Mouse (Mus musculus): ENCODE data around the gene Scyl1. TPM values are rescaled to one million over a fixed set of nuclear protein-coding genes. Genes with fewer than 3 reads are reported as not detected.

Gene Scyl1
- polyA plus RNA-seq, 1 experiment from 2014 or later = 63.6 TPM

GRCm38 (mm10) chr19:5721233-5721632, 50.0 kb downstream of the Scyl1 start:
- no peak for ATAC-seq (ENCODE audit: insufficient read depth, low FRiP score, low read depth)

DNA sequence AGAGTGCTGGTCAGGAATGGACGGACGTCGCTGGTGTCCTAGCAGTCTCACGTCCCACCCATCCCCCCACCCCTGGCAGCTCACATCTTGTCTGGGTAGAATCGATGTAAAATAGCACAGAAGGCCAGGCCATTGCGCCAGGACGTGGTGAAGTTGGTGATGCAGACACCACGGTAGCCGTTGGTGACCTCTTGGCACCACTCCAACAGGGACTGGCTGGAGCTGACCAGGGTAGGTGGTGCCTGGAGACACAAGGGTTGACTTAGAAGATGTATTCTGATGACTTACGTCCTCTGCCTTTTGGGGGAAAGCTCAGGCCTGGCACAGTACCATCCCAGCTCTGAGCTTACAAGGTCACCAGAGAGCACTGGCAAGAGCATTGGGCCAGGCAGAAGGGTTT, 54.3 kb downstream of the Scyl1 start:
- ATAC-seq (ENCODE audit: insufficient read depth, low FRiP score, low read depth) = no peak
- Histone ChIP-seq H3K9ac (no peak overlapping the region), H3K4me2 (no peak overlapping the region), H3K4me1 (peaks cover 18% of the 10 kb centered on the region), H3K36me3 (peaks cover 33% of the 10 kb centered on the region), H3K27me3 (replicated peaks) (no peaks in the 10 kb centered on the region), H3K27ac (no peak overlapping the region), H3K9me3 (no peaks in the 10 kb centered on the region), H3K4me3 (replicated peaks) (no peak overlapping the region)
- 49% methylated on average over 10 of the region's 10 CpGs for WGBS

More at GRCm38 (mm10) chr19:5721233-5721632, 50.0 kb downstream of the Scyl1 start:
- Histone ChIP-seq H3K27ac (no peak overlapping the region), H3K9me3 (no peaks in the 10 kb centered on the region), H3K27me3 (replicated peaks) (no peaks in the 10 kb centered on the region), H3K9ac (no peak overlapping the region), H3K36me3 (peaks cover 36% of the 10 kb centered on the region), H3K4me3 (replicated peaks) (no peak overlapping the region), H3K4me1 (peaks cover 26% of the 10 kb centered on the region), H3K4me2 (no peak overlapping the region)
- WGBS = 93% methylated on average over 6 of the region's 6 CpGs

DNA sequence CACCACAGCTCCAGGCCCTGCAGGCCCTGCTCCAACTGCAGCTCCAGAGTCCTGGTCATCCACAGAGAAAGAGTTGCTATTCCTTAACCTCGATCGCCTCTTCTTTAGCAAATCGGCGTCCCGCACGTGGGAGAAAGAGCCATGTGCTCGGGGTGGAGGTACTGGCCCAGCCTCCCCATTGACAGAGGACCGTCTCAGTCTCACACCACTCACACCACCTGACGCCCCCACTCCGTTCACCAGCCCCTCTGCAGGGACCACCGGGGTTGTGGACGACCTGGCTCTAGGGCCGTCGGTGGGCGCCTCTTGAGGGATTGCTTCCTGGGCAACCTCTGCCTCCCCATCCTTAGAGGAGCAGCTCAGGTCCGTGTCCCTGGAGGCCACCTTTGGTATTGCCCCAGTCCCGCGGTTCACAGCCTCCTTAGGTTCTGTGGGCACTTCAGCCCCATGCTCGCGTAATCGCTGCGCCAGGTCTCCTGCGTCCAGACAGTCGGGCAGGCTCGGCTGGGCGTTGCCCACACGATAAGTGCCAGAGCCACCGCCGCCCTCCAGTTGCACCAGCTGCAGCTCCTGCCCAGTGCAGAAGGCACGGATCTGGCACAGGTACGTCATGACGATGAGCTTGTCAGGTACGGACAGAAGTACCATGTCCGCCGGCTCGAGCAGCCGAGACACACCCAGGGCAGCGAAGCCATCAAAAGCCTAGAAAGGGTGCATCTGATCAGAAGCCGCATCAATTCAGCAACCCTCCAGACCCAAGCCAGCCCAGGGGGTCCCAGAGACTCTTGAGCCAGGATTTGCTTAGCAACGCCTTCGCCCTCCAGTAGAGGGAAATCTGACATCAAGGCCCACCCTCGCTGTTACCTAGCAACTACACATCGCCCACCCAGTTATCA, 55.2 kb downstream of the Scyl1 start:
- Histone ChIP-seq H3K4me1 (peaks cover 18% of the 10 kb centered on the region), H3K4me3 (replicated peaks) (no peak overlapping the region), H3K9ac (no peak overlapping the region), H3K9me3 (no peaks in the 10 kb centered on the region), H3K27ac (no peak overlapping the region), H3K4me2 (peak overlapping the region; percentile 47), H3K27me3 (replicated peaks) (no peaks in the 10 kb centered on the region), H3K36me3 (peaks cover 26% of the 10 kb centered on the region)
- peak; percentile 42; the same call in 1 of the 2 replicates for ATAC-seq (ENCODE audit: insufficient read depth, low FRiP score, low read depth)
- 37% methylated on average over 43 of the region's 43 CpGs for WGBS

- peak; percentile 82 for ATAC-seq (ENCODE audit: insufficient read depth, low FRiP score, low read depth)
- Histone ChIP-seq H3K4me2 (no peak overlapping the region; the same call in 1 of the 2 replicates), H3K27ac (peak overlapping the region; percentile 48), H3K4me3 (replicated peaks) (no peak overlapping the region), H3K27me3 (replicated peaks) (no peaks in the 10 kb centered on the region), H3K4me1 (peaks cover 18% of the 10 kb centered on the region), H3K9me3 (no peaks in the 10 kb centered on the region), H3K36me3 (peaks cover 28% of the 10 kb centered on the region), H3K9ac (no peak overlapping the region)
- WGBS = 9% methylated on average over 2 of the region's 2 CpGs
These were observed 57.5 kb downstream of the Scyl1 start for GRCm38 (mm10) chr19:5713730-5714129.

- 64% methylated on average over 5 of the region's 5 CpGs for WGBS
- Histone ChIP-seq H3K36me3 (peaks cover 32% of the 10 kb centered on the region), H3K9me3 (no peaks in the 10 kb centered on the region), H3K27me3 (replicated peaks) (no peaks in the 10 kb centered on the region), H3K27ac (peak overlapping the region; percentile 48), H3K4me2 (no peak overlapping the region), H3K9ac (no peak overlapping the region), H3K4me3 (replicated peaks) (no peak overlapping the region), H3K4me1 (peaks cover 18% of the 10 kb centered on the region)
- no peak for ATAC-seq (ENCODE audit: insufficient read depth, low FRiP score, low read depth)
These were observed 58.0 kb downstream of the Scyl1 start for GRCm38 (mm10) chr19:5713255-5713654.

DNA sequence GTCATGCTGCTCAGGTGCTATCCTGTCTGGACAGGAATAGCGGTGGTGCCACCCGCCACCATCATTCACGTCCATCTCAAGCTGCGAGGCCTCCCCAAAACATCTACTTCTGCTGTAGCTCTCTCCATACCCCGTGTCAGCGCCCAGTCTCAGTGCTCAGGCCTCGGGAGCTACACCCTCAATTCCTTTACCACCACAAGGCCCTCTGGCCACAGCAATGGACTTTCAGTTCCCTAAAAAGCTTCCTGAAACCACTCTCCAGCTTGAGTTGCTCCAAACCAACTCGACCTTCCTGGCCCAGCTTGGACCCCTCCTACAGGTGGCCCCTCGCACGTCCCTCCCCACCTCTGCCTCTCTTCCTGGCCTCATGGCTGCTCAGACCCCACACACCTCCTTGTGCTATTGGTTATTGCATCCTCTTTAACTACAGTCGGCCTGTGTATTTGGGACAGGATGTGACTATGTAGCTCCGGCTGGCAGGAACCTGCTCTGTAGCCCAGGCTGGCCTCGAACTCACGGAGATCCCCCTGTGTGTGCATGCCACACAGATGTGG, 59.2 kb downstream of the Scyl1 start:
- 88% methylated on average over 14 of the region's 14 CpGs for WGBS
- no peak for ATAC-seq (ENCODE audit: insufficient read depth, low FRiP score, low read depth)
- Histone ChIP-seq H3K4me1 (peaks cover 18% of the 10 kb centered on the region), H3K36me3 (peaks cover 37% of the 10 kb centered on the region), H3K27me3 (replicated peaks) (no peaks in the 10 kb centered on the region), H3K9me3 (no peaks in the 10 kb centered on the region), H3K4me3 (replicated peaks) (no peak overlapping the region), H3K9ac (no peak overlapping the region), H3K4me2 (no peak overlapping the region), H3K27ac (no peak overlapping the region)

DNA sequence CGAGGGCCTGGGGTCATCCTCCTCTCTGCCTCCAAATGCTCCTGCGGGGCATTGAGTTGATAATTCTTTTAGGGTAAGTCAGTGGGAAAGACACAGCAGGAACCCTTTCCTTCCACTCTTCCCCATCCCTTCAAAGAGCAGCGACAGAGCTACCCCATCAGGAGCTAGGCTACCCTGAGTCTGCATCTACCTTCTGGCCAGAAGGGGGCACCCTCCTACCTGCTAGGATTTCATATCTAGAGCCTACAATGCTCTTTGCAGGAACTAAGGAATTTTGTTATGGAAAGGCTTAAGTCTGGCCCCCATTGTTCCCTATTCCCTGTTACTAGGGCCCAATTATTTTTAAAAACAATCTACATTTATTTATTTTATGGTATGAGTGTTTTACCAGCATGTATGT, 60.0 kb downstream of the Scyl1 start:
- H3K27ac ChIP-seq = no peak overlapping the region
- peaks cover 43% of the 10 kb centered on the region for H3K36me3 ChIP-seq
- H3K4me2 ChIP-seq = no peak overlapping the region
- H3K4me3 ChIP-seq (replicated peaks) = no peak overlapping the region
- H3K9me3 ChIP-seq = no peaks in the 10 kb centered on the region
- ATAC-seq (ENCODE audit: insufficient read depth, low FRiP score, low read depth) = no peak
- peaks cover 21% of the 10 kb centered on the region for H3K4me1 ChIP-seq
- 28% methylated on average over 3 of the region's 3 CpGs for WGBS
- H3K9ac ChIP-seq = no peak overlapping the region
- no peaks in the 10 kb centered on the region for H3K27me3 ChIP-seq (replicated peaks)

GRCm38 (mm10) chr19:5710581-5710980, 60.6 kb downstream of the Scyl1 start:
- no peak overlapping the region for H3K9ac ChIP-seq
- no peak overlapping the region for H3K27ac ChIP-seq
- no peaks in the 10 kb centered on the region for H3K27me3 ChIP-seq (replicated peaks)
- H3K9me3 ChIP-seq = no peaks in the 10 kb centered on the region
- ATAC-seq (ENCODE audit: insufficient read depth, low FRiP score, low read depth) = no peak
- peaks cover 21% of the 10 kb centered on the region for H3K4me1 ChIP-seq
- H3K4me3 ChIP-seq (replicated peaks) = no peak overlapping the region
- H3K36me3 ChIP-seq = peaks cover 43% of the 10 kb centered on the region
- no peak overlapping the region for H3K4me2 ChIP-seq
- 91% methylated on average over 8 of the region's 8 CpGs for WGBS

GRCm38 (mm10) chr19:5710068-5710467, 61.2 kb downstream of the Scyl1 start:
- Histone ChIP-seq H3K9ac (no peak overlapping the region), H3K27ac (no peak overlapping the region), H3K36me3 (peaks cover 43% of the 10 kb centered on the region), H3K27me3 (replicated peaks) (no peaks in the 10 kb centered on the region), H3K4me1 (peaks cover 26% of the 10 kb centered on the region), H3K9me3 (no peaks in the 10 kb centered on the region), H3K4me2 (no peak overlapping the region), H3K4me3 (replicated peaks) (no peak overlapping the region)
- no peak for ATAC-seq (ENCODE audit: insufficient read depth, low FRiP score, low read depth)
- 96% methylated on average over 6 of the region's 6 CpGs for WGBS

Other genes with a start within 250 kb of the Scyl1 start
- gene Ovol1, start 210.8 kb downstream of the Scyl1 start, polyA plus RNA-seq (2015; fragmentation: Nextera tagmentation; extraction: Ambion mirVana) = 14.6 and 17.8 TPM in 2 replicates
- gene Ap5b1, start 203.4 kb downstream of the Scyl1 start, polyA plus RNA-seq (2015; fragmentation: Nextera tagmentation; extraction: Ambion mirVana) = 7.1 and 8.3 TPM in 2 replicates
- 124 and 144 TPM in 2 replicates for gene Rnaseh2c, start 169.5 kb downstream of the Scyl1 start, polyA plus RNA-seq (2015; fragmentation: Nextera tagmentation; extraction: Ambion mirVana)
- 42.2 and 49.1 TPM in 2 replicates for gene Kat5, start 161.2 kb downstream of the Scyl1 start, polyA plus RNA-seq (2015; fragmentation: Nextera tagmentation; extraction: Ambion mirVana)
- gene Rela, start 133.9 kb downstream of the Scyl1 start, polyA plus RNA-seq (2015; fragmentation: Nextera tagmentation; extraction: Ambion mirVana) = 43.5 and 46.0 TPM in 2 replicates
- gene Sipa1, start 107.7 kb downstream of the Scyl1 start, polyA plus RNA-seq (2015; fragmentation: Nextera tagmentation; extraction: Ambion mirVana) = 28.7 and 28.8 TPM in 2 replicates
- 27.7 and 32.3 TPM in 2 replicates for gene Map3k11, start 82.7 kb downstream of the Scyl1 start, polyA plus RNA-seq (2015; fragmentation: Nextera tagmentation; extraction: Ambion mirVana)
- gene Pcnx3, start 82.5 kb downstream of the Scyl1 start, polyA plus RNA-seq (2015; fragmentation: Nextera tagmentation; extraction: Ambion mirVana) = 17.7 and 19.3 TPM in 2 replicates
- 0.52 and 1.3 TPM in 2 replicates for gene Kcnk7, start 67.1 kb downstream of the Scyl1 start, polyA plus RNA-seq (2015; fragmentation: Nextera tagmentation; extraction: Ambion mirVana)
- gene Ehbp1l1, start 45.1 kb downstream of the Scyl1 start, polyA plus RNA-seq (2015; fragmentation: Nextera tagmentation; extraction: Ambion mirVana) = 45.0 and 50.0 TPM in 2 replicates
- 76.4 and 81.5 TPM in 2 replicates for gene Fam89b, start 41.8 kb downstream of the Scyl1 start, polyA plus RNA-seq (2015; fragmentation: Nextera tagmentation; extraction: Ambion mirVana)
- gene Ltbp3, start 30.5 kb downstream of the Scyl1 start, polyA plus RNA-seq (2015; fragmentation: Nextera tagmentation; extraction: Ambion mirVana) = 27.1 and 30.6 TPM in 2 replicates
- 25.3 and 27.7 TPM in 2 replicates for gene Frmd8, start 103.9 kb upstream of the Scyl1 start, polyA plus RNA-seq (2015; fragmentation: Nextera tagmentation; extraction: Ambion mirVana)
- 5.5 TPM in 2 replicates for gene Slc25a45, start 106.4 kb upstream of the Scyl1 start, polyA plus RNA-seq (2015; fragmentation: Nextera tagmentation; extraction: Ambion mirVana)
- gene Tigd3, start 122.7 kb upstream of the Scyl1 start, polyA plus RNA-seq (2015; fragmentation: Nextera tagmentation; extraction: Ambion mirVana) = 2.3 and 2.4 TPM in 2 replicates
- gene Dpf2, start 141.6 kb upstream of the Scyl1 start, polyA plus RNA-seq (2015; fragmentation: Nextera tagmentation; extraction: Ambion mirVana) = 98.7 and 118 TPM in 2 replicates
- gene Cdc42ep2, start 153.4 kb upstream of the Scyl1 start, polyA plus RNA-seq (2015; fragmentation: Nextera tagmentation; extraction: Ambion mirVana) = 9.6 and 11.0 TPM in 2 replicates
- gene Pola2, start 192.8 kb upstream of the Scyl1 start, polyA plus RNA-seq (2015; fragmentation: Nextera tagmentation; extraction: Ambion mirVana) = 60.9 and 64.2 TPM in 2 replicates
- gene Slc22a20, start 214.7 kb upstream of the Scyl1 start, polyA plus RNA-seq (2015; fragmentation: Nextera tagmentation; extraction: Ambion mirVana) = not detected in 2 replicates
- gene Capn1, start 244.5 kb upstream of the Scyl1 start, polyA plus RNA-seq (2015; fragmentation: Nextera tagmentation; extraction: Ambion mirVana) = 15.2 and 16.4 TPM in 2 replicates